Mouse (Mus musculus) heart, embryonic 13.5 days (tissue): ENCODE results near the gene Hoxa6. TPM values are rescaled to one million over a fixed set of nuclear protein-coding genes. Genes with fewer than 3 reads are reported as not detected.
A peak's percentile ranks its signal among the peaks of the same experiment; 100 is the strongest.

ENCODE experiments used
- ATAC-seq: fragments of 200-750 bp; cut with Nextera tagmentation; 2 replicates; pipeline ENCODE4 v1.8.0; 2017; ENCODE audit warnings: moderate TSS enrichment; ENCODE audit not compliant: insufficient number of reproducible peaks, low FRiP score, low TSS enrichment; ENCODE audit errors: extremely low read depth
- H3K27ac ChIP-seq: fragments of 300-500 bp; sonication (generic); replicated peaks from 2 replicates; pipeline ENCODE4 v1.5.1; 2015; ENCODE audit warnings: moderate library complexity, mild to moderate bottlenecking, inconsistent platforms
- H3K27me3 ChIP-seq: fragments of 300-500 bp; sonication (generic); replicated peaks from 2 replicates; pipeline ENCODE4 v1.6.1; 2015; ENCODE audit warnings: mild to moderate bottlenecking, inconsistent platforms
- H3K36me3 ChIP-seq: fragments of 300-500 bp; sonication (generic); 2 replicates; pipeline ENCODE4 v1.6.1; 2015; ENCODE audit warnings: mild to moderate bottlenecking, inconsistent platforms
- H3K4me1 ChIP-seq: fragments of 300-500 bp; sonication (generic); 2 replicates; pipeline ENCODE4 v1.6.1; 2015; ENCODE audit warnings: inconsistent platforms
- H3K4me2 ChIP-seq: fragments of 300-500 bp; sonication (generic); 2 replicates; pipeline ENCODE4 v1.6.1; 2015; ENCODE audit warnings: inconsistent platforms, mild to moderate bottlenecking, moderate library complexity
- H3K4me3 ChIP-seq: fragments of 300-500 bp; sonication (generic); 2 replicates; pipeline ENCODE4 v1.5.1; 2015; ENCODE audit warnings: moderate library complexity, mild to moderate bottlenecking, inconsistent platforms
- H3K9ac ChIP-seq: fragments of 300-500 bp; sonication (generic); 2 replicates; pipeline ENCODE4 v1.6.1; 2015; ENCODE audit warnings: inconsistent platforms, mild to moderate bottlenecking, moderate library complexity
- H3K9me3 ChIP-seq: fragments of 300-500 bp; sonication (generic); 2 replicates; pipeline ENCODE4 v1.6.1; 2016; ENCODE audit warnings: inconsistent platforms
- WGBS: fragments of 180-500 bp; shearing (Covaris S2); methylation state at CpG from one replicate; pipeline ENCODE4 v1.1.7; 2015; ENCODE audit warnings: mixed read lengths; 5-methylcytosine and 5-hydroxymethylcytosine counted together
- polyA plus RNA-seq: library from polyadenylated mRNA; unstranded; fragments of >200 nt; fragmentation: Nextera tagmentation; extraction: Ambion mirVana; gene quantifications from 2 replicates; pipeline ENCODE4 v1.2.1, GENCODE M21; 2015

Gene Hoxa6
- polyA plus RNA-seq, 1 experiment from 2014 or later, result 0.40 TPM

- H3K4me3 ChIP-seq, result peak overlapping the region; percentile 43
- H3K27me3 ChIP-seq, result peaks cover 100% of the 10 kb centered on the region
- no peak overlapping the region for H3K9ac ChIP-seq
- H3K36me3 ChIP-seq, result no peaks in the 10 kb centered on the region
- peaks cover 22% of the 10 kb centered on the region for H3K4me1 ChIP-seq
- no peak overlapping the region for H3K27ac ChIP-seq
- ATAC-seq, result no peak
- WGBS, result 5% methylated on average over 23 of the region's 23 CpGs
- H3K4me2 ChIP-seq, result peak overlapping the region; percentile 62; the same call in 1 of the 2 replicates
- no peaks in the 10 kb centered on the region for H3K9me3 ChIP-seq
Observed at GRCm38 (mm10) chr6:52217895-52218642, 9.5 kb upstream of the Hoxa6 start.

GRCm38 (mm10) chr6:52217459-52217768 is 8.9 kb upstream of the Hoxa6 start:
- no peaks in the 10 kb centered on the region for H3K36me3 ChIP-seq
- WGBS, result under 1% methylated on average over 25 of the region's 25 CpGs
- H3K27ac ChIP-seq, result no peak overlapping the region
- no peak overlapping the region for H3K9ac ChIP-seq
- H3K27me3 ChIP-seq, result peaks cover 100% of the 10 kb centered on the region
- H3K4me2 ChIP-seq, result peak overlapping the region; percentile 62
- H3K9me3 ChIP-seq, result no peaks in the 10 kb centered on the region
- ATAC-seq, result no peak
- H3K4me1 ChIP-seq, result peaks cover 28% of the 10 kb centered on the region
- peak overlapping the region; percentile 43 for H3K4me3 ChIP-seq

DNA sequence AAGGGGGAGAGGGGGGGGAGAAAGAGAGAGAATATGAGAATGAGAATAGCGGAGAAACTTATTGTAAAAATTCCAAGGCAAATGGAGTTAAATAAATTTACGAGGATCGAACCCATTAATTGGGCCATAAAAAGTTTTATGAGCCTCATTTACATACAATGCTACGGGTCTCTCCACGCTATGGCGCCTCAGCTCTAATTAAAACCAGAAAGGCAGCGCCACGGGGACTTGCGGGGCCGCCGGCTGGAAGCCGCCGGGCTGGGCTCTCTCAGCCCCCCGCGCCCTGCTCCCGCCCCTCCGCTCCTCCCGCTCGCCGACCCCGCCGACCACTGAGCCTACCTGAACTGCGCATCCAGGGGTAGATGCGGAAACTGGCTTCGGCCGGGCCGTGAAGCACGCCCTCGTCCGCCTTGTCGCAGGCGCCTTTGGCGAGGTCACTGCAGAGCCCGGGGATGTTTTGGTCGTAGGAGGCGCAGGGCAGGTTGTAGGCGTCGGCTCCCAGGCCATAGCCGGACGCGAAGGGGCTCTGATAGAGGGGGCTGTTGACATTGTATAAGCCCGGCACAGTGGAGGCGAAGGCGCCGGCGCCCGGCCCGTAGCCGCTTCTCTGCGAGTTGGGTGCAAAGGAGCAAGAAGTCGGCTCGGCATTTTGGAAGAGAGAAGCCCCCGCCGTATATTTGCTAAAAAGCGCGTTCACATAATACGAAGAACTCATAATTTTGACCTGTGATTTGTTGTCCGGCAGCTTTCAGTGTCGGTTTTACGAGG is 8.4 kb upstream of the Hoxa6 start:
- no peak for ATAC-seq
- Histone ChIP-seq H3K9ac (0 out of 2 replicates have a peak overlapping the region, but pooled peaks have one; percentile 38), H3K27ac (no peak overlapping the region), H3K4me3 (peak overlapping the region; percentile 43), H3K36me3 (no peaks in the 10 kb centered on the region), H3K4me1 (peaks cover 27% of the 10 kb centered on the region), H3K4me2 (peak overlapping the region; percentile 62), H3K27me3 (peaks cover 100% of the 10 kb centered on the region), H3K9me3 (no peaks in the 10 kb centered on the region)
- WGBS, result 2% methylated on average over 60 of the region's 60 CpGs

- no peaks in the 10 kb centered on the region for H3K9me3 ChIP-seq
- H3K27ac ChIP-seq, result no peak overlapping the region
- H3K4me1 ChIP-seq, result peaks cover 27% of the 10 kb centered on the region
- 3% methylated on average over 30 of the region's 30 CpGs for WGBS
- no peak for ATAC-seq
- no peaks in the 10 kb centered on the region for H3K36me3 ChIP-seq
- H3K4me2 ChIP-seq, result peak overlapping the region; percentile 24; the same call in 1 of the 2 replicates
- no peak overlapping the region for H3K9ac ChIP-seq
- 0 out of 2 replicates have a peak overlapping the region, but pooled peaks have one; percentile 13 for H3K4me3 ChIP-seq
- H3K27me3 ChIP-seq, result peaks cover 100% of the 10 kb centered on the region
Observed at GRCm38 (mm10) chr6:52215771-52216535, 7.4 kb upstream of the Hoxa6 start.

GRCm38 (mm10) chr6:52215070-52215469 is 6.5 kb upstream of the Hoxa6 start:
- H3K27me3 ChIP-seq, result peaks cover 100% of the 10 kb centered on the region
- H3K9ac ChIP-seq, result no peak overlapping the region
- H3K4me1 ChIP-seq, result peaks cover 27% of the 10 kb centered on the region
- no peaks in the 10 kb centered on the region for H3K36me3 ChIP-seq
- H3K4me3 ChIP-seq, result no peak overlapping the region
- H3K4me2 ChIP-seq, result no peak overlapping the region
- 17% methylated on average over 3 of the region's 3 CpGs for WGBS
- no peaks in the 10 kb centered on the region for H3K9me3 ChIP-seq
- ATAC-seq, result no peak
- H3K27ac ChIP-seq, result no peak overlapping the region

GRCm38 (mm10) chr6:52214271-52214670 is 5.7 kb upstream of the Hoxa6 start:
- Histone ChIP-seq H3K4me3 (no peak overlapping the region), H3K4me2 (no peak overlapping the region), H3K4me1 (peaks cover 27% of the 10 kb centered on the region), H3K9me3 (no peaks in the 10 kb centered on the region), H3K27me3 (peaks cover 100% of the 10 kb centered on the region), H3K27ac (no peak overlapping the region), H3K9ac (no peak overlapping the region), H3K36me3 (no peaks in the 10 kb centered on the region)
- 19% methylated on average over 5 of the region's 5 CpGs for WGBS
- ATAC-seq, result no peak

- H3K4me1 ChIP-seq, result peaks cover 32% of the 10 kb centered on the region
- peak within 1 kb of the TSS; percentile 41 for H3K4me3 ChIP-seq
- H3K4me2 ChIP-seq, result peak within 1 kb of the TSS; percentile 53
- no peak for ATAC-seq
- H3K27me3 ChIP-seq, result peaks cover 100% of the 10 kb centered on the region
- H3K9ac ChIP-seq, result no peak within 1 kb of the TSS
- 2% methylated on average over 38 of the region's 38 CpGs for WGBS
- H3K36me3 ChIP-seq, result no peaks in the 10 kb centered on the region
- no peak within 1 kb of the TSS for H3K27ac ChIP-seq
- H3K9me3 ChIP-seq, result no peaks in the 10 kb centered on the region
Observed at GRCm38 (mm10) chr6:52213119-52213986, 4.8 kb upstream of the Hoxa6 start, which contains the start of the genes Hoxa3 and Gm28308. Gene Hoxa3, minus strand, starts transcription at chr6:52213336. Gene Gm28308, minus strand, starts transcription at chr6:52213339.

GRCm38 (mm10) chr6:52212556-52213118 is 4.1 kb upstream of the Hoxa6 start:
- Histone ChIP-seq H3K4me1 (peaks cover 34% of the 10 kb centered on the region), H3K4me3 (peak overlapping the region; percentile 41), H3K27ac (no peak overlapping the region), H3K9ac (no peak overlapping the region), H3K36me3 (no peaks in the 10 kb centered on the region), H3K4me2 (peak overlapping the region; percentile 53), H3K27me3 (peaks cover 100% of the 10 kb centered on the region), H3K9me3 (no peaks in the 10 kb centered on the region)
- ATAC-seq, result no peak
- WGBS, result 1% methylated on average over 22 of the region's 22 CpGs

GRCm38 (mm10) chr6:52211961-52212360 is 3.4 kb upstream of the Hoxa6 start:
- H3K4me3 ChIP-seq, result peak overlapping the region; percentile 41
- peak overlapping the region; percentile 53 for H3K4me2 ChIP-seq
- peaks cover 100% of the 10 kb centered on the region for H3K27me3 ChIP-seq
- H3K9me3 ChIP-seq, result no peaks in the 10 kb centered on the region
- ATAC-seq, result no peak
- H3K4me1 ChIP-seq, result peaks cover 27% of the 10 kb centered on the region
- 3% methylated on average over 13 of the region's 13 CpGs for WGBS
- no peaks in the 10 kb centered on the region for H3K36me3 ChIP-seq
- peak overlapping the region; percentile 34; the same call in 1 of the 2 replicates for H3K9ac ChIP-seq
- no peak overlapping the region for H3K27ac ChIP-seq
